Mouse (Mus musculus): ENCODE measurements at regions not wholly inside any gene's neighbourhood (a gene's known extent, or its start where the extent isn't known, plus 50 kb on each side); places are given as distances from the start of the nearest gene placed in this dataset.

DNA sequence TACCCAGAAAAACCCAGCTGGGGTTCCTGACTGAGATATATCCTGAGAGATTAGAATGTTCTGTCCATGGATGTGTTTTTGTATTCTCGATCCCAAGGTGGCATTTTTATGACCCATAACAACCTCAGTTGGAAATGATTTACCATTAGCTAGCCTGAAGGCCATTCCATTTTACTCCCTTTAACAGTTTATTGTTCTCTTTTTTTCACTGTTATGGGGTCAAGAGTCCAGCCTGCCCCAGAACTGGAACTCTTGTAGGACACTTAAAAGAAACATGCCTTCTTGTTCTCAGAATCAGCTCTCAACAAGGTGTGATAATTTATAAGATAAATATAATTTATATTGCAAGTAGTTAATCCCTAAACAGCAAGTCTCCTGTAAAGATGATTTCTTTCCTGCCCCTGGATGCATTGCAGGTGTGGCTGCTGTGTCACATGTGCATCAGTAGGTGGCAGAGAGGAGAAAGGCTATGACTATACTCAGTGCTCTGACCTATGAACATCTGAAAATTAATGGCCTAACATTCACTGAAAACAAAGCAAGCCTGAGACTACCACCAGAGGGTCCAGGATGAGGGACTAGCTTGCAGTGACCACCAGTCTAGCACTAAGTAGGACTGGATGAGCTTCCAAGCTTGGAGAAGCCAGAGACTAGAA, 181.6 kb upstream of the Gm527 start:
- no peak for ATAC-seq
- Histone ChIP-seq H3K4me1 (replicated peaks; ENCODE audit: control insufficient read depth, insufficient read depth, low read length) (no peaks in the 10 kb centered on the region), H3K9me3 (ENCODE audit: control insufficient read depth, low read length) (no peaks in the 10 kb centered on the region), H3K4me2 (ENCODE audit: low read length) (no peak overlapping the region), H3K9ac (replicated peaks; ENCODE audit: low read depth, low read length) (no peak overlapping the region), H3K36me3 (ENCODE audit: control insufficient read depth, insufficient read depth) (no peaks in the 10 kb centered on the region), H3K27me3 (replicated peaks; ENCODE audit: control insufficient read depth, insufficient read depth, low read length) (no peaks in the 10 kb centered on the region), H3K27ac (ENCODE audit: low read length) (no peak overlapping the region), H3K4me3 (replicated peaks; ENCODE audit: low read length) (no peak overlapping the region)
- 90% methylated on average over 1 of the region's 1 CpGs for WGBS

DNA sequence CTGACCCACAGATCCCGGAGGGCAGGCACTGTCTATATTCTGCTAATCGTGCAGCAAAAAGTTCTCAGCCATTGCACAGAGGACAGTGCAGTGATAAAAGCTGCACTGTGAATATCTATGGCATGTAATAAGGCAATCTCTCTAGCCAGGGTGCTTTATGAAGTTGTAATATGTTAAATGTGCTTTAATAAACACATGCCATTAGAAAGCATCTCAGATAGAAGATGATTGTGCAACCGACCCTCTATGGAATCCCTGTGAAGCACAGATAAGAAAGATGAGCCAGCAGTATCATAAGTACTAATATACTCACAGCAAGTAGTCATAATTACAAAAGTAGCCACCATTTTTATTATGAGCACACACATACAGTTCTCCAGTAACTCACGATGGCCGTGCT, 214.3 kb upstream of the Gm527 start:
- no peak overlapping the region for H3K4me2 ChIP-seq (ENCODE audit: low read length)
- ATAC-seq = no peak
- WGBS = 95% methylated on average over 5 of the region's 5 CpGs

DNA sequence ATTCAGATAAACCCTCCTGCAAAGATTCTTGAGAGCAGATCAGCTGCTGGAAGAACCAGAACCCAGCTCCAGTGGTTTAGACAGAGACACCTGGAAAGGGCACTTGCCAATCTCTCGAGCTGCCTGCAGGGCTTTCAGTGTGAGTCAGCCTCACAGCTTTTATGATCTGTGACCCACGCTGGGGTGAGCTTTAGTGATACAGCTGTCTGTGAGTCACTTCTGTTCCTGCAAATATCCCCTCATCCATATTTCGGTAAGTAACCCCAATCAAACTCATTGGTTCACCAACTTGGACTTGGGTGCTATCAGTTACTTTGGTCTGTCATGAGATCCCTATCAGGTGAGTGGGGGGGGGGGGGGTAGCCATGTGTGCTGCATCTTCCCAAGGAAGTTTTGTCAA, 216.6 kb upstream of the Gm527 start:
- no peaks in the 10 kb centered on the region for H3K9me3 ChIP-seq (ENCODE audit: control insufficient read depth, low read length)
- WGBS = 81% methylated on average over 3 of the region's 3 CpGs
- no peak overlapping the region for H3K9ac ChIP-seq (replicated peaks; ENCODE audit: low read depth, low read length)
- H3K27ac ChIP-seq (ENCODE audit: low read length) = no peak overlapping the region
- no peak overlapping the region for H3K4me2 ChIP-seq (ENCODE audit: low read length)
- H3K4me3 ChIP-seq (replicated peaks; ENCODE audit: low read length) = no peak overlapping the region
- ATAC-seq = no peak
- H3K27me3 ChIP-seq (replicated peaks; ENCODE audit: control insufficient read depth, insufficient read depth, low read length) = no peaks in the 10 kb centered on the region
- H3K4me1 ChIP-seq (replicated peaks; ENCODE audit: control insufficient read depth, insufficient read depth, low read length) = no peaks in the 10 kb centered on the region
- no peaks in the 10 kb centered on the region for H3K36me3 ChIP-seq (ENCODE audit: control insufficient read depth, insufficient read depth)

More for the DNA sequence above, 214.3 kb upstream of the Gm527 start:
- Histone ChIP-seq H3K27ac (ENCODE audit: low read length) (no peak overlapping the region), H3K36me3 (ENCODE audit: control insufficient read depth, insufficient read depth) (no peaks in the 10 kb centered on the region), H3K4me1 (replicated peaks; ENCODE audit: control insufficient read depth, insufficient read depth, low read length) (no peaks in the 10 kb centered on the region), H3K9ac (replicated peaks; ENCODE audit: low read depth, low read length) (no peak overlapping the region), H3K9me3 (ENCODE audit: control insufficient read depth, low read length) (no peaks in the 10 kb centered on the region), H3K4me3 (replicated peaks; ENCODE audit: low read length) (no peak overlapping the region), H3K27me3 (replicated peaks; ENCODE audit: control insufficient read depth, insufficient read depth, low read length) (no peaks in the 10 kb centered on the region)

DNA sequence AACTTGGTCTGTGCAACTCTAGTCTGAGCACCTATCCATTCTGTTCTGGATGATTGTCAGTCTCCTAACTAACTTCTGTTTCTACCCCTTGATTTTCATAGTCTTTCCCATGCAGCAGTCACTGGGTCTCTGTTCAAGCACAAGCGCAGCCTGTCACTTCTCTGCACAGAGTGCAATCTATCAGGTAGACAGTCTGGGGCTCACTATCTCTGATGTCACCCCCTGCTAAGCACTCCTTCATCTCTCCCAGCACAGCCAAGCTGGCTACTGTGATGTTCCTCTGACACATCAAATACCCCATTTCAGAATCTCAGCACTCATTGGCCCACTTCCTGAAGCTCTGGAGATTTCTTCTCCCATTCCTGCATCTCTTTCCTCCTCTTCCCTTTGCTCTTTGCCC, 220.9 kb upstream of the Fscb start:
- Histone ChIP-seq H3K36me3 (ENCODE audit: control insufficient read depth, insufficient read depth) (no peaks in the 10 kb centered on the region), H3K4me1 (replicated peaks; ENCODE audit: control insufficient read depth, insufficient read depth, low read length) (0 out of 2 replicates have a peak, but pooled peaks cover 3% of the 10 kb centered on the region), H3K27me3 (replicated peaks; ENCODE audit: control insufficient read depth, insufficient read depth, low read length) (no peaks in the 10 kb centered on the region), H3K4me2 (ENCODE audit: low read length) (no peak overlapping the region), H3K4me3 (replicated peaks; ENCODE audit: low read length) (no peak overlapping the region), H3K27ac (ENCODE audit: low read length) (no peak overlapping the region), H3K9ac (replicated peaks; ENCODE audit: low read depth, low read length) (no peak overlapping the region), H3K9me3 (ENCODE audit: control insufficient read depth, low read length) (no peaks in the 10 kb centered on the region)
- no peak for ATAC-seq
- 94% methylated on average over 1 of the region's 1 CpGs for WGBS

DNA sequence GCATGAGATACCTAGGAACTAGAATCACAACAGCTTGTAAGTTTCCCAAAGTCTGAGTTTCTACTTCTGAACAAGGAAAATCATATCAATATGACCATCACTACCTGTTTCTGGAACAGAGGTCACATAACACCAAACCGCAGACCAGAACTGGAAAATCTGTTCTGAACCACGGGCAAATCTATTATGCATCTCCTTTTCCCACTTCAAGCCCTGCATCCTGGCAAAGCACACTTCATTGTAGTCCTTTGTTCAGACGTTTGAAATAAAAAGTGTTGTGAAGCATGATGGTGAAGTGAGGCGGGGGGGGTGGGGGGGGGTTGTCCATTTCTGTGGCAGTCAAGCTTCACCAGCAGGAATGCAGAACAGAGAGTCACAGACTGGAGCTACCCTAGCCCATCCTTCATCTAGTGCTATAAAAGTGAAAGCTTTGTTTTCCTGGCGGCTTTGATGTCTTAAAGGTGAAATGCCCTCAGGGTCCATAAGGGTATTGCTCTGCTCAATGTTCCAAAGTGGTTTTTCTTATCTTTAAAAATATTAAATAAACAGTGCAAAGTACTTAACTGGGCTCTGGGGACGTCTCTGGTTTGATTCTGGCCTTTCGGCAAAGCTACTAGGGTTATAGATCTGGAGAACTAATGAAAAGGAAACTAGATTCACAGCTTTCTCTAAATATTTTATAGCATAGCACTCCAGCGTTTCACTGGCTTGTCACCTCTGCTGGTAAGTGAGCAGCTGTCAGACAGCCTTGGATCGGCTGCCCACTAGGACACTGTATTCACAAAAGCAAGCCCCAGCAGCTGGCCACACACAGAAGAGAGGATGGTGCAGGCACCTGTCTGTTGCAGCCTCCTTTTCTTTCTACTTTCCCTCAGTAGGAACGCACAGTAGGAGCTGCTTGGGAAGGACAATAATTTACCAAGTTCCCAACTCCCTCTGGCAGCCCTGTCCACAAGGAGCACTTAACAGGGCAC, 218.0 kb upstream of the Fscb start:
- Histone ChIP-seq H3K4me3 (replicated peaks; ENCODE audit: low read length) (no peak overlapping the region), H3K36me3 (ENCODE audit: control insufficient read depth, insufficient read depth) (no peaks in the 10 kb centered on the region), H3K9ac (replicated peaks; ENCODE audit: low read depth, low read length) (no peak overlapping the region), H3K27me3 (replicated peaks; ENCODE audit: control insufficient read depth, insufficient read depth, low read length) (no peaks in the 10 kb centered on the region), H3K4me2 (ENCODE audit: low read length) (no peak overlapping the region), H3K9me3 (ENCODE audit: control insufficient read depth, low read length) (no peaks in the 10 kb centered on the region), H3K4me1 (replicated peaks; ENCODE audit: control insufficient read depth, insufficient read depth, low read length) (0 out of 2 replicates have a peak, but pooled peaks cover 3% of the 10 kb centered on the region), H3K27ac (ENCODE audit: low read length) (no peak overlapping the region)
- 35% methylated on average over 10 of the region's 10 CpGs for WGBS
- no peak for ATAC-seq

DNA sequence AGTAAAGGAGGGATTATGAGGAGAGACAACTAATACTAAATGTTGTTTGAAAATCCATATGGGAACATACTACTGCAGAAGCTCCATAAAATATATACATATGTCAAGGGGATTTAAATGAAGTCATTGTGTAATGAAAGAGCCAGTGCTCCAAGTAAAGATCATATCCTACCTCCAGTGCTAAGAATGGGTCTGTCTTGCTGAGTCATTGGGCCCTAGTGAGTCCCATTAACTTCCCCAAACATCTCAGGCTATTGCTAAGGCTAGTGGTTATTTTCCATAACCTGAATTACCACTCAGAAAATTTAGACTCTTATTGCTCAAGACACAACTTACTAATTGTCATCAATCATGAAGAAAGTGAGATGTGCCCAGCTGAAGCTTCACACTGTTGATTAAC, 215.2 kb upstream of the Fscb start:
- Histone ChIP-seq H3K27me3 (replicated peaks; ENCODE audit: control insufficient read depth, insufficient read depth, low read length) (no peaks in the 10 kb centered on the region), H3K4me2 (ENCODE audit: low read length) (no peak overlapping the region), H3K4me1 (replicated peaks; ENCODE audit: control insufficient read depth, insufficient read depth, low read length) (0 out of 2 replicates have a peak, but pooled peaks cover 3% of the 10 kb centered on the region), H3K9ac (replicated peaks; ENCODE audit: low read depth, low read length) (no peak overlapping the region), H3K4me3 (replicated peaks; ENCODE audit: low read length) (no peak overlapping the region), H3K9me3 (ENCODE audit: control insufficient read depth, low read length) (no peaks in the 10 kb centered on the region), H3K36me3 (ENCODE audit: control insufficient read depth, insufficient read depth) (no peaks in the 10 kb centered on the region), H3K27ac (ENCODE audit: low read length) (no peak overlapping the region)
- ATAC-seq = no peak

DNA sequence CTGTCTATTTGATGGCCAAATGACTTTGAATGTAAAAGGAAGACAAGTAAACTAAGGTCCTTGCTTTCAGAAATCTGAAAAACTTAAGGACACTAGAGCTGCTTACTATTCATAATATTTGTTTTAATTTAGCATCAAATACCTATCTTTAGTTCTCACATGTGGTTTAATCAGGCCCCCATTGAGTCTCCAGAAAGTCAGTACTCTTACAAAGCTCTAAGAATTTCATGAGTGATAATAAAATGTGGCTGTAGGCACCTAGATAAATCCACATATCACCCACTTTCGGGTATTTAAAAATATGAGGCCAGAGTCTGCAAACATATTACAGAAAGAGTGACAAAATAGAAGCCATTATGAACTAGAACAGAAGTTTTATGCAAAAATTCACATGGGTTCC, 214.1 kb upstream of the Fscb start:
- Histone ChIP-seq H3K9me3 (ENCODE audit: control insufficient read depth, low read length) (no peaks in the 10 kb centered on the region), H3K4me3 (replicated peaks; ENCODE audit: low read length) (no peak overlapping the region), H3K4me1 (replicated peaks; ENCODE audit: control insufficient read depth, insufficient read depth, low read length) (0 out of 2 replicates have a peak, but pooled peaks cover 3% of the 10 kb centered on the region), H3K4me2 (ENCODE audit: low read length) (no peak overlapping the region), H3K27me3 (replicated peaks; ENCODE audit: control insufficient read depth, insufficient read depth, low read length) (no peaks in the 10 kb centered on the region), H3K9ac (replicated peaks; ENCODE audit: low read depth, low read length) (no peak overlapping the region), H3K27ac (ENCODE audit: low read length) (no peak overlapping the region), H3K36me3 (ENCODE audit: control insufficient read depth, insufficient read depth) (no peaks in the 10 kb centered on the region)
- no peak for ATAC-seq
- 74% methylated on average over 1 of the region's 1 CpGs for WGBS

DNA sequence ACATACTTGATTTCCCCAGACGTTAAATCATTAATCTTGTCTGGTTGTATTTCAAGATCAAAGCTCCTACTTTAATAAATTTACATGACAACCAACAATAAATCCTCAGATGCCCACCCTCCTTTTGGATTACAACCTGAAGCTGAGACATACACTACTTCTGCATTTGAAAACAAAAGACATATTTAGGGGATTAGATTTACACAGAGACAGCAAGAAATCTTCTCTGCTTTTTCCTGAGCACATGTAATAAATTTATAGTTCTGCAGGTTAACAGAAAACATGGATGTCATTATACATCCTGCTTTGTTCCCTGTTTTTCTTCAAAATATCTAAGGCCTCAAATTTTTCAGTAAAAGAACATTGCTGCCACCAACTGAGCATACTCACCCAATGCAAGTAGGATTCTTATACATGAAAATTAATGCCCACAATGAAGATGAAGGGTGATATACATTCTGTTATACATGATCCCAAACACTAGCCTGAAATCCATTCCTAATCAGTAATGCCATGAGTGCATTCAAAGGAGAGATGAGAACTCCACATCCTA, 166.4 kb upstream of the Fscb start:
- WGBS = 52% methylated on average over 1 of the region's 1 CpGs
- H3K4me2 ChIP-seq (ENCODE audit: low read length) = no peak overlapping the region
- H3K9ac ChIP-seq (replicated peaks; ENCODE audit: low read depth, low read length) = no peak overlapping the region
- ATAC-seq = peak; percentile 63
- H3K27ac ChIP-seq (ENCODE audit: low read length) = no peak overlapping the region
- no peaks in the 10 kb centered on the region for H3K4me1 ChIP-seq (replicated peaks; ENCODE audit: control insufficient read depth, insufficient read depth, low read length)
- H3K4me3 ChIP-seq (replicated peaks; ENCODE audit: low read length) = no peak overlapping the region
- H3K36me3 ChIP-seq (ENCODE audit: control insufficient read depth, insufficient read depth) = no peaks in the 10 kb centered on the region
- no peaks in the 10 kb centered on the region for H3K27me3 ChIP-seq (replicated peaks; ENCODE audit: control insufficient read depth, insufficient read depth, low read length)
- H3K9me3 ChIP-seq (ENCODE audit: control insufficient read depth, low read length) = no peaks in the 10 kb centered on the region

DNA sequence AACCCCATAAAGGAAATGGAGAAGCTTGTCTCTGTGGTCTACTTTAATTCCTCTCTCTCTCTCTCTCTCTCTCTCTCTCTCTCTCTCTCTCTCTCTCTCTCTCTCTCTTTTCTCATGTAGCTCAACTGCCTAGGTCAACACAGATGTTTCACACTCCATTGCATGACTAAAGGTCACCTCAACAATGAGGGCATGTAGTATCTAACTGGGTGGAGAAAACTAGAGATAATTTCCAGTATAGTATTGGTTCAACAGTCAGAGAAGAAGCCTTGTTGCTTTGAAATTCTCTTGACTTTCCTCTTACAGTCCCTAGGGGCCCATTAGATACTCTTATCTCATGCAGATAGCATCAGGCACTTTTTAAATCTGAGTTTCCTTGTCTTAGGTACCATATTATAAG, 140.4 kb upstream of the Fscb start:
- no peak overlapping the region for H3K4me3 ChIP-seq (replicated peaks; ENCODE audit: low read length)
- no peak overlapping the region for H3K4me2 ChIP-seq (ENCODE audit: low read length)
- no peak for ATAC-seq
- no peak overlapping the region for H3K9ac ChIP-seq (replicated peaks; ENCODE audit: low read depth, low read length)
- no peaks in the 10 kb centered on the region for H3K9me3 ChIP-seq (ENCODE audit: control insufficient read depth, low read length)
- H3K27ac ChIP-seq (ENCODE audit: low read length) = no peak overlapping the region
- H3K4me1 ChIP-seq (replicated peaks; ENCODE audit: control insufficient read depth, insufficient read depth, low read length) = no peaks in the 10 kb centered on the region
- H3K27me3 ChIP-seq (replicated peaks; ENCODE audit: control insufficient read depth, insufficient read depth, low read length) = no peaks in the 10 kb centered on the region
- H3K36me3 ChIP-seq (ENCODE audit: control insufficient read depth, insufficient read depth) = no peaks in the 10 kb centered on the region
